Mouse (Mus musculus): ENCODE data around the gene Brinp3.

The Brinp3 gene

GRCm38 (mm10) chr1:146901691-146902090, 407.1 kb downstream of the Brinp3 start:
- DNase-seq (ENCODE audit: low read depth, low spot score), result no peak
- no peaks in the 10 kb centered on the region for H3K27me3 ChIP-seq (ENCODE audit: control insufficient read depth, insufficient read depth, low read length, poor library complexity, severe bottlenecking)
- no peaks in the 10 kb centered on the region for H3K36me3 ChIP-seq (ENCODE audit: control insufficient read depth, insufficient read depth, low read length, poor library complexity, severe bottlenecking)

DNA sequence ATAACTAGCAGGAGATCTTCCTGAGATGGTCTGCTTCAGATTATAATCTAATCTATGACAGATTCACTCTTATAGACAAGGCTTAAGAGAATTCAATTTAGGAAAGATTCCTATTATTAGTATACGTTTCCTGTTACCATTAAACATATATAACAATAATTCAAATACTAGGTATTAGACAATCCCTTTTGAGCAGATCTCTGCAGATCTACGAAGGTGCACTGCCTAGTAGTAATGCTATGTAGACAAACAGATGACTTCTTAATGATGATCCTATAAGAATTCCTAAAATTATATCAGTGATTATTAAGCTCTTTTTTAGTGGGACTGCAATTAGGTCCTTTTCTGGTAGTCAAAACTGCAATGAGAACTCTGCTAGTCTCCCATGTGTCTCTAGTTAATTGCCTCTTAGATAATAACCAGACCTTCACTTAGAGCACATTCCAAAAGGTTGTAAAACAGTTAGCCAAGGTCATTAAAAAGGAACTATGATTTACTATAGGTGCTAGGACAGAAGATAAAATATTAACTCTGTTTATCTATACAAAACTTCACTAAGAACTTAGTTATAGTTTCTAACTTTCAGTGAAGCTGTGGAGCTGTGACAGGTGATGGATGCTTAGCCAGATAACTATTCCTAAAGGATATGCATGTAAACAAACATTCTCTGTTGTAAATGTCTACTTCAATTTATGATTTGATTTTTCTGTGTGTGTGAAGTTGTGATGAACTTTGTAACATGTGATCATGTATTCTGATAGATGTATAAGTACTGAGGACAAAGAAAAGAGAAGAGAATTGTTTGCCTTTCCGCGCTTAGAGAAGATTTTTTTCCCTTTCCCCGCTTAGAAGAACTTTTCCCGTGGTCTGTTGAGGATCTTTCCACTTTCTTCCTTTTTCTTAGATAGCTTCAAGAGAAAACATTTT, 445.2 kb downstream of the Brinp3 start:
- Histone ChIP-seq H3K36me3 (ENCODE audit: control insufficient read depth, insufficient read depth, low read length, poor library complexity, severe bottlenecking) (no peaks in the 10 kb centered on the region), H3K27me3 (ENCODE audit: control insufficient read depth, insufficient read depth, low read length, poor library complexity, severe bottlenecking) (no peaks in the 10 kb centered on the region)
- DNase-seq (ENCODE audit: low read depth, low spot score), result no peak
